Mouse (Mus musculus) thymus, adult 2 months (tissue): ENCODE data around the gene Olfr155.

Source experiments
- CTCF ChIP-seq: fragments of 200-500 bp; IDR thresholded peaks from 2 replicates; pipeline ENCODE4 v1.5.1; 2012; ENCODE audit warnings: mild to moderate bottlenecking, control low read depth, low read length, moderate library complexity, borderline replicate concordance; ENCODE audit not compliant: control insufficient read depth, poor library complexity, insufficient read depth; ENCODE audit errors: extremely low read depth
- POLR2A ChIP-seq: fragments of 200-500 bp; IDR thresholded peaks from 2 replicates; pipeline ENCODE4 v1.6.1; 2012; ENCODE audit warnings: mild to moderate bottlenecking, low read length, control low read depth, moderate library complexity; ENCODE audit not compliant: control insufficient read depth, poor library complexity, insufficient read depth; ENCODE audit errors: extremely low read depth

GRCm38 (mm10) chr4:43891247-43891646 lies 39.9 kb downstream of the Olfr155 start:
- TF ChIP-seq POLR2A (no peak), CTCF (no peak)
